Mouse (Mus musculus) c-Kit-positive CD71-positive TER-119-negative erythroid progenitor cells, embryonic 14.5 days (primary cell): ENCODE results near the gene Mgme1.

Experiments used
- DNase-seq: peaks from one replicate; pipeline ENCODE4 v3.0.0-alpha.2; 2013; ENCODE audit warnings: low read depth

The Mgme1 gene

DNA sequence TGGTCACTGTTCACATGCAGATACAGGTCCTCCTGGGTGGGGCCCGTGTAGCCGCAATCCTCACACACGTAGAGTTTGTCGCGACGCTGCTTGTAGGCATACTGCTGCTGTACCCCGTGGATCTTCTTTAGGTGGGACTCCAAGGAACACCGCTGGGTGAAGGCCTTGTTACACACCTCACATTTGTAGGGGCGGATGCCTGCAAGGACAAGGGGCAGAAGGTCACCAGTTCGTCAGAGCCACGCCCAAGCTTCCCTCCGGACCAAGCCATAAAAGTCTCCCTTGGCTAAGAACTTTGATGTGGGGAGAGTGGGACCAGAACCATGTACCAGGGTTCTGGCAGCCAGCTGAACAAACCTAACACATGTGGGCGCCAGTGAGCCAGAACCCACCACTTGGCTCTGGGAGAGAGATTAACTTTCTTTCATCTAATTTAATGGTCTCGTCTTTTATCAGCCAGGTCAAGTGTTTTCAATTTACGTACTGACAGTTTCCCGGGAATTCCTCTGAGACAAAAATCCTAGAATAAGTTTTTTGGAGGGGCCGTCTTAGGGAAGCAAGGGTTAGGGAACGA lies 35.3 kb downstream of the Mgme1 start:
- DNase-seq, result no peak

DNA sequence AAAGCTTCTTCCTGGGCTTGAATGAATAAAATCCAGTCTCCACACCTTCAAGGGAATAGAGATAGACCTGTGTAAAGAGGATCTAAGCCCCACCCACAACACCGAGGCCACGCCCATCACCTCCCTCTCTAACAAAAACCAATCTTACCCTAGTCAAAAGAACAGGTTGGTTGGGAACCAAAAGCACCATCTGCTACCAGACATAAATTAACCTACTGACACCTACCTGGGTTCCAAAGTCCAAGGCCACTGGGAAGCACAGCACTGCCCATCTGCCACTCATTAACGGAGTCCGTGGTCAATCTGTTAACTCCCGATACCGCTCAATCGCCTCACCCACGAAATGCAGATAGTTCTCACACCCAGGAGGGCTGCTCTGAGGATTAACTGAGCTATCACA lies 38.1 kb downstream of the Mgme1 start:
- DNase-seq, result no peak

DNA sequence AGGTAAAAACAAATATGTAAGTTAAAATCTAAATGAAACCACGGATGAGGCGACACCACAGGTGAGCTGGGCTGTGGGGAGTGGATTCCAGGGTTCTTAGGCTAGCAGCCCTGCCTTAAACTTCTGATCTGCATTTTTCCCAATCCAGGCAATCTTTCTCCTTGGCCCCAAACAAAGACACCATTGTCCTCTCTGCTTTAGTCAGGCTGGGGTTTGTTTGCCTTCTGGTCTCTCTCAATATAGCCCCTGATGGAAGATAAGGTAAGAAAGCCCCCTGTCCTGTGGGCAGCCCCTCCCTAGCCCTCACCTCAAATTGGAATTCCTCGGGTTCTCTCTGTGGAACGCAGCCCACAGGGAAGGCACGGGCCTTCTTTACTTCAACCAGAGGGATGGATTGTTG lies 39.8 kb downstream of the Mgme1 start:
- DNase-seq, result no peak

DNA sequence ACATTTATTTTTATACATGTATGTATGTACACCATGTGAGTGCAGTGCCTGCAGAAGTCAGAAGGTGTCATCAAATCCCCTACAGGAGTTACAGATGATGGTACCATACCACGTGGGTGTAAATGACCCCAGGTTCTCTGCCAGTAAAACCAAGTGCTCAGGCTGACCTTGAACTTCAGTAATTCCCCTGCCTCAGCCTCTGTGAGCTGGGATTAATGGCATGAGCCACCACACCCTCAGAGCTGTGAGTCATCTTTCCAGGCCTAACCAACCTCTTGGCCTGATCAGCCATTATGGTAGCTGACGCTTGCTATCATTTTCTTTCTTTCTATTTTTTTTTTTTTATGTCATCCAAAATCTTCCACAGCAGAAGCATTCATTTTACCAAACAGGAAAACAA lies 40.9 kb downstream of the Mgme1 start:
- DNase-seq, result no peak

DNA sequence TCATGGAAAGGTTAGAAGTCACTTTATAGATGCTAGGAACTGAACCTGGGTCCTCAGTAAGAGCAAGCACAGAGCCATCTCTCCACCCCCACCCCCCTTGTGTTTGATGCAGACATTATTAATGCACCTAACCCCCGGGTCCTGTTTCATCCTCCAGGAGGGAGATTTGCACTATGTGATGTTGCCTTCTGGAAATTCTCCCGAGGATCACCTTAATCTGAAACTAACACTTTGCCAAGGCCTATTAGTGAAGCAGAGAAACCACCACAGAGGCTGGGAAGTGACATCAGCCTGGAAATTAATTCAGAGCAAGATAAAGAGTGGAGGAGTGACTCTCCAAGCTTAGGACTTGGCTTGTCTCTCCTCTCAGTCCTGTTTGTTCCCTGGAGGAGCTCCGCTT lies 53.8 kb downstream of the Mgme1 start:
- DNase-seq, result no peak

DNA sequence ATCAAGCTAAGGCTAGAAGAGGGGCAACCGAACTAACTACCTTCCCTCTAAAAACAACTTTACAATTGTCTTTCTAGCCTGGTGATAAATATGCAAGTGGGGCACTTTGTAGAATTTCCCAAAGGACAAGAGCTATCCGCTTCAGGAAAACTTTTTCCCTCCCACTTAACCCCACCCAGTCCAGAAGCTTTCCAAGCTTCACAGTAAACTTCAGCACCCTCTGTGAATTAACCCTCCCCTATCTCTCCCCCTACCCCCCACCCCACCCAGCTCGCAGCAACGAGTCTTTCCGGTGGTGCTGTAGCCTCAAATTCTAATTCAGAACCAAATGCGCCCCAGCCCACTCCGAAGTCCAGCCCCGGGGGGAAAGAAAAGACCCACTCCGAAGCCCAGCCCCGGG lies 59.0 kb downstream of the Mgme1 start:
- DNase-seq, result no peak

DNA sequence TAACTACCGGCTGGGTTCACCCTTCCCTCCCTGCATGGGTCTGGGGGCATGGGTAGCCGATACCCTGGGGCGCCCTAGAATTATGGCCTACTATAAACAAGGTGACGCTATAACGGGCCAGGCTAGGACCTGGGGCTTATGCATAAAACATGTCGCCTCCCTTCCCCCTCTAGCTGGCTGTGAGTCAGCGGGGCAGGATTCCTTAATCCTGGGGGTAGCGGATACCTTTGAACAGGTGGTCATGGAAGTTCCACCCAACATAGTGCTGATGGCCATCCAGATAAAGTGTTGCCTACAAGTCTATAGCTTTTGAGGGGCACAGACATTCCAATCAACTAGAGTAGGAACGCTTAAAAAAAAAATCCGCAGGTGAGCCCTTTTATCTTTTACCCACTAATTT lies 59.5 kb downstream of the Mgme1 start:
- no peak for DNase-seq

DNA sequence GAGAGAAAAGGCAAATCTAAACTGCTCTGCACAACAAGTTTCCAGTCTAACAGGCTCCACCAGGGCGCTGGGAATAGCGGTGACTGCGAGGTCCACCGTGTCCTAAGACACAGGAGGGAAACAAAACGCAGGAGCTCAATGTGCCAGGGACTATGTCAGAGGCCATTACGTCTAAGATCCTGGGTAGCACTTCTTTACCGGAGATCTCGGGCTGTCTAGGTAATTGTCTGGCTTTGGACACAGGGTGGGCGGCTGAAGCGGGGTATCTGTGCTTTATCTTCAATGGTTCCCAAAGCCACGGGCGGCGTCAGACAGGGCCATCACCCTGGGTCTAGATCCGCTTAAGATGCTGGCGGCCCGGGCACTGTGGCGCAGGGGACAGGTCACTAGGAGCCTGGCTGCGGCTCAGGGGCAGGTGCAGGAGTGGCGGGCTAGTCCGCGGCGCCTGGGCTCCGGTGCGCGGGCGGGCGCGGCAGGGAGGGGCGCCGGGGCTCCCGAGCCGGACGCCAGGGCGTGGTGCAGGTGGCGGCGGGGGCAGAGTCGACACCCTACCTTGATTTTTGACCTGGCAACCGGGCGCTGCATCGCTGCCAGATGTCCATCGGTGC lies 60.0 kb downstream of the Mgme1 start:
- no peak for DNase-seq
